Mouse (Mus musculus) leukemia stem cell, adult 10-12 weeks (primary cell): Measurements from ENCODE around the gene Ift22. TPM values are rescaled to one million over a fixed set of nuclear protein-coding genes. Genes with fewer than 3 reads are reported as not detected.

Experiments used
- polyA plus RNA-seq: library from polyadenylated mRNA; stranded (reverse); fragments of >175 nt; gene quantifications from 2 replicates; pipeline ENCODE4 v1.2.3, GENCODE M21; 2012; ENCODE audit warnings: low replicate concordance

Ift22 gene
- polyA plus RNA-seq = 1.0 and 4.7 TPM in 2 replicates

DNA sequence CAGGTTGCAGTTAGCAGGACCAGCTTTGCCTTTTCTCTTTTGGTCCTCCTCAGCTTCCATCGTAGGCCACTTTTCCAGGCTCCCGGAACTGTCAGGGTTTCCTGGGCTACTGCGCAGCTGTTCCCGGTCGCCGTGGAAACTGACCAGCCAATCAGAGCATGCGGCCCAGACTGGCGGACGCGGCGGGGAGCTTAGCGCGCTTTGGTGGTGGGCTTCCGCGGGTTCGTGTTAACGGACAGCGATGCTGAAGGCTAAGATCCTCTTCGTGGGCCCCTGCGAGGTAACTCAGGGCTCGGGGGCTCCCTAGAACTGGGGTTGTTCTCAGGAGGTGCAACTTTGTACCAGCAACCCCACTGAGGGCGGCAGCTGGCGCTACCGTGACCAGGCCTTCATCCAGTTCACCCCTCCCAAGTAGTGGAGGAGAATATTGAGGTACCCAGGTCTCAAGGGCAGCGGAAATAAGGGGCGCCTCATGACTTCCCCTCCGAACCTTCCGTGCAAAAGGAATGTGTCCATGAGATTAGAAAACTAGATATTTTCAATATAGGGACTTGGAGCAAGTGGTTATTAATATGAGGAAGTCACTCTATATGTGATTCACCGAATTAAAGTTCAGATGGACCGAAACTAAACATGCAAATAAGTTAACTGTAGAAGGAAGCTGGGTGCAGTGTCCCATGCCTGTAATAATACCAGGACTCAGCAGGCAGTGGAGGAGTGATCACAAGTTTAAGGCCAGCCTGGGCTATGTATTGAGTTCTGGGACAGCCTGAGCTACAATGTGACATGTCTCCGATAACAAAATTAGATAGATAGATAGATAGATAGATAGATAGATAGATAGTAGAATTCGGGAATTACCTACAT lies at the start of gene Ift22:
TSS of gene Ift22 (plus strand) at position 160 of the 867 bp plus-strand sequence.

DNA sequence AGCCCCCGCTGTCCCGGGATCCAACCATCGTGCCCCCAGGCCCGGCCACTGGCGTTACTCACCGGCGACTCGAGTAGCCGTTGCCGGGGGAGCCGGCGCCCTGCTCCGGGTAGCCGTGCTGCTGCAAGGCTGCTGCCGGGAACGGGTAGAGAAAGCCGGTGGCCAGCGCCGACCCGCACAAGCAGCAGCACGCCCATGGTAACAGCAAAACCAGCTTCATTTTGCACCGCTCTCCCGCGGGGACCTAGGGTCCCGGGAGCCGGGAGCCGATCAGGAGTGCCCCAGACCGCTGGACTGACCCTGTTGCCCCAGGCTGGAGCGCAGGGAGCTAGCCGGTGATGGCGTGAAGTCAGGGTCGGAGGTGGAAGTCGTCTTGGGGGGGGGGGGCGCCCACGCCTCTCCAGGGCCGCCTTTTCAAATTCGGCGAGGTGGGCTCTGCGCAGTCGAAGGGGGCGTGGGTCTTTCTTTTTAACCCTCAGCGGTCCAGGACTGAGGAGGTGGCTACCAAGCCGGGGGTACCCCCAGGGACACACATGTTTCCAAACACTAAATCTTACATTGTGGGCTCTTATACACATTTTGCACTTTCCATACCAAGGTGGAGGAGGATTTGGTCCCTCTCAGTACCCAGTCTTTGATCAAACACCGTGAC lies 25.0 kb upstream of the Ift22 start, which contains the start of gene Col26a1:
TSS of gene Col26a1 (minus strand) at position 422 of the 652 bp plus-strand sequence.

DNA sequence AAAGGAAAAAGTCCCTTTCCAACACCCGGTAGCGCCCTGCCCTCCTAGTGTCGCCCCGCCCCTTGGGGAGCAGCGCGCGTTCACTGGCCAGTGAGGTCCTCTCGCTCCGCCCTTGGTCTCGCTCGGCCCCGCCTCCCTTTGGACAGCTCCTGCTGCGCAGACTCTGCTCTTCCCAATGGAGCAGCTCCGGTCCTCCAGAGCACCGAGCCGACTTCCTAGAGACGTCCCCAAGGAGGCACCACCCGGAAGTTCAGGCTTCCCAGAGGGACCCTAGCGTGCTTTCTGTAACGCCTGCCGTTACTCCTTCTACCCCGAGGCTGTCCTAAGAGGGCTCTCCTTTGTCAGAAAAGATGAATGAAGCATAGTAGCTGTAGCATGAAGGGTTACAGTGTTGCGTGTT lies 45.1 kb downstream of the Ift22 start, which contains the start of gene Fis1:
TSS of gene Fis1 (plus strand) at position 261 of the 400 bp plus-strand sequence.

Other genes starting within 250 kb of the Ift22 start
- not detected in 2 replicates for gene Myl10, start 215.0 kb upstream of the Ift22 start, polyA plus RNA-seq
- 0.18 and 0.23 TPM in 2 replicates for gene Col26a1, start 24.9 kb upstream of the Ift22 start, polyA plus RNA-seq
- 876 and 1,603 TPM in 2 replicates for gene Fis1, start 45.1 kb downstream of the Ift22 start, polyA plus RNA-seq
- gene Cldn15, start 58.5 kb downstream of the Ift22 start, polyA plus RNA-seq = 4.3 TPM in 1 of 2 replicates, not detected in the other
- 56.9 and 57.1 TPM in 2 replicates for gene Plod3, start 78.9 kb downstream of the Ift22 start, polyA plus RNA-seq
- 85.8 and 198 TPM in 2 replicates for gene Znhit1, start 79.9 kb downstream of the Ift22 start, polyA plus RNA-seq
- gene Vgf, start 118.2 kb downstream of the Ift22 start, polyA plus RNA-seq = 0.15 and 1.3 TPM in 2 replicates
- 153 and 182 TPM in 2 replicates for gene Ap1s1, start 138.0 kb downstream of the Ift22 start, polyA plus RNA-seq
- 0.62 and 0.82 TPM in 2 replicates for gene Serpine1, start 164.1 kb downstream of the Ift22 start, polyA plus RNA-seq
- gene Trim56, start 208.1 kb downstream of the Ift22 start, polyA plus RNA-seq = 11.5 and 33.4 TPM in 2 replicates
- gene Muc3, start 241.2 kb downstream of the Ift22 start, polyA plus RNA-seq = not detected in 2 replicates